Mouse (Mus musculus) hematopoietic stem cell, adult 5-6 weeks (primary cell): Measurements from ENCODE around the gene Atraid. TPM values are rescaled to one million over a fixed set of nuclear protein-coding genes. Genes with fewer than 3 reads are reported as not detected.
"Not testable (repeated sequence)": the region's sequence is repeated elsewhere in the genome, so short reads cannot be mapped to it uniquely, and the experiment has no call there.

Source experiments
- ATAC-seq, 2 experiments: fragments of 125-278 bp in 1 of 2; replicated peaks in 1 of 2; 2 replicates each; pipeline ENCODE4 v1.8.0; 2016 to 2017; ENCODE audit warnings: inconsistent platforms in 2 of 2, mild to moderate bottlenecking in 2 of 2, moderate number of reproducible peaks in 2 of 2, low read depth in 1 of 2, moderate TSS enrichment in 1 of 2; ENCODE audit not compliant: low FRiP score in 2 of 2, poor library complexity in 2 of 2, severe bottlenecking in 2 of 2, insufficient read depth in 1 of 2, low TSS enrichment in 1 of 2
- total RNA-seq: library from RNA; stranded (forward); fragments of 172-1452, 232-1000 nt; gene quantifications from 2 replicates; pipeline ENCODE4 v1.2.3, GENCODE M21; 2017

The Atraid gene
- total RNA-seq, 1 experiment from 2014 or later: 69.1 TPM

DNA sequence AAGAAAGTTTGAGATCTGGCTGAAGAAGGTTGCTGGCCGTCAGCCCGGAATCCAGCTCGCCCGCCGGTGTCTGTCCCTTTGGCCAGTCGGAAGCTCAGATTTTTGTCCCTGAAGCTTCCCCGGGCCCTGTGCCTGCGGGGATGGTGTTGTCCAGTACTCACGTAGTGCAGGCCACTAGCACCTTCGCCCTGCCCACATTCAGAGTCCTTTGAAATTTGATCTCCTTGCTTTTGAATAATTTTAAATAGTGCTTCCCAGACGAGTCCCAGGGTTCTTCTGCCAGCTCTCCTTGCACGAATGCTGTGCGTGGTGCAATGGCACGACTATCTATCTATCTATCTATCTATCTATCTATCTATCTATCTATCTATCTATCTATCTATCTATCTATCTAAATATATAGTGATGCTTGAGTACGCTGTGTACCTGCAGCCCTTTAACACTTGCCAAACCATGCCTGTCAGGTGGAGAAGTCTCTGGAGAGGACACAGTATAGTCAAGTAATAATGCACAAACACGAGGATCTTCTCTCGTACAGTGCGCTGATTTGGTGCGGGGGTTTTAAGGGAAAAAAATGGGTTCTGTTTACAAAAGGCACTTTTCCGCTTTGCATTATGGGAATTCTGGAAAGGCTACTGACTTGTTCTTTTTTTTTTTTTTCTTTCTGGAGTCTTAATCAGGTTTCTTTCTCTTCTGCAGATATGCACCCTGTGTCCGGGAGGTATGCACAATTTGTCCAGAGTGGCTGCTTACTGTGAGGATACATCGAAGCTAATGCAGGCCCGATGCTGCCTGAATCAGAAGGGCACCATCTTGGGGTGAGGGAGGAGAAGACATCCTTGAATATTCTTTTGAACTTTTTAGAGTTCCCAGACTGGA, 890 bp downstream of the Atraid start, which contains the start of gene Slc5a6:
Slc5a6 (minus strand) TSS at position 162 of the 879 bp plus-strand sequence.
- peak; percentile 20 to 34; a peak in 2 of 4 replicates for ATAC-seq

DNA sequence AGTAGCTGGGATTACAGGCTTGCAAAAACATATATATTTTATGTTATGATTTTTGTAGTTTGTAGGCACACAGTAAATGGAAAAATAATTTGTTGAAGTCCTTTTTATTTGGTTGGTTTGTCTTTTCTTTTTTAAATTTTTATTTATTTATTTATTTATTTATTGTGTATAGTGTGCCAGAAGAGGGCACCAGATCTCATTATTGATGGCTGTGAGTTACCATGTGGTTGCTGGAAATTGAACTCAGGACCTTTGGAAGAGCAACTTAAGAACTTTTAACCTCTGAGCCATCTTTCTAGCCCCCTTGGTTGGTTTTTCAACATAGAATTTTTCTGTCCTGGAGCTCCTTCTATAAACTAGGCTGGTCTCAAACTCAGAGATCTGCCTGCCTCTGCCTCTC, 2.3 kb downstream of the Atraid start:
- ATAC-seq: no peak

DNA sequence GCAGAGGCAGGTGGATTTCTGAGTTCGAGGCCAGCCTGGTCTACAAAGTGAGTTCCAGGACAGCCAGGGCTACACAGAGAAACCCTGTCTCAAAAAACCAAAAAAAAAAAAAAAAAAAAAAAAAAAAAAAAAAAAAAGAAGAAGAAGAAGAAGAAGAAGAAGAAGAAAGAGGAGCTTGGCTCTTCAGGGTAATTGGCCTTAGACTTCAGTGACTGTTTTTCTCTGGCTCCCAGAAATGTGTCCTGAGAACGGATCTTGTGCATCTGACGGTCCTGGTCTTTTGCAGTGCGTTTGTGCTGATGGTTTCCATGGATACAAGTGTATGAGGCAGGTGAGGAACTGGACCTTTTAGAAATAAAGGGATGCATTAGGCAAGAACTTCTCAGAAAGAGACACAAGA, 5.6 kb downstream of the Atraid start:
- ATAC-seq: not testable (repeated sequence)

DNA sequence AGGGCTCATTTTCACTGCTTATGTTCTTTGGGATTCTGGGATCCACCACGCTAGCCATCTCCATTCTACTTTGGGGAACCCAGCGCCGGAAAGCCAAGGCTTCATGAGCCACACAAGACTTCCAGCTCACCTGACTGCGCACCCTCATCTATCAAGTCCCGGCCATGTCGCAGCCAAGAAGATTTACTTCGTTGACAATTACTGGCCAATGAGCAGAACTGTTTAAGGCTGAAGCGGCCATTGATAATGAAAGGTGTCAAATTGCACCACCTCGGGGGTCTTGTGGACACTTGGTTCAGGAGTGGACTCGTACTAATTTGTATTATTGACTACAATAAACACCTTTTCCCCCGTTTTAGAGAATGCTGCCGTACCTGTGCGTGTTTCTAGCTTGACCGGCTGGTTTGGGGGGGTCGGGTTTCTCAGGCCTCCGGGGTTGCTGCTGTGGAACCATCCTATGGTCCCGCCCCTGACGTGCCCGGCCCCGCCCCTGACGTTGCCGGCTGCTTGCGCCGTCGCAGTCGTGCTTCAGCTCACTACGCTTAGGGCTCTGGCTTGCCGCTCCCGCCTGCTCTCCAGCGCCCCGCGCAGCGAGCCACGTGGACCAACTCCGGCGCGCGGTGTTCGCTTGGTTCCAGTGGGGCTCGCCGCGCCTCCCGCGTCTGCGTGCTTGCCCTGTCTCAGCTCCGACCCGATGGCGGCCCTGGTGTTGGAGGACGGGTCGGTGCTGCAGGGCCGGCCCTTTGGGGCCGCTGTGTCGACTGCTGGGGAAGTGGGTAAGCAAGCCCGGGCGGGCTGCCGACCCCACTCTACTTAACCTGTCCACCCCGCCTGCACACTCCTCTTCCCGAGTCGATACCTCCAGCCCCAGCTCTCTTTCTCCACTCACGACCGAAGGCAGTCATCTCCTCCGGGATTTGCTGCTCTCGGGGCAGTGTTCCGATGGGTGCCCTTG, 6.4 kb downstream of the Atraid start, which contains the start of gene Cad:
Cad (plus strand) TSS at position 520 of the 955 bp plus-strand sequence.
- peak; percentile 95 to 97 for ATAC-seq

DNA sequence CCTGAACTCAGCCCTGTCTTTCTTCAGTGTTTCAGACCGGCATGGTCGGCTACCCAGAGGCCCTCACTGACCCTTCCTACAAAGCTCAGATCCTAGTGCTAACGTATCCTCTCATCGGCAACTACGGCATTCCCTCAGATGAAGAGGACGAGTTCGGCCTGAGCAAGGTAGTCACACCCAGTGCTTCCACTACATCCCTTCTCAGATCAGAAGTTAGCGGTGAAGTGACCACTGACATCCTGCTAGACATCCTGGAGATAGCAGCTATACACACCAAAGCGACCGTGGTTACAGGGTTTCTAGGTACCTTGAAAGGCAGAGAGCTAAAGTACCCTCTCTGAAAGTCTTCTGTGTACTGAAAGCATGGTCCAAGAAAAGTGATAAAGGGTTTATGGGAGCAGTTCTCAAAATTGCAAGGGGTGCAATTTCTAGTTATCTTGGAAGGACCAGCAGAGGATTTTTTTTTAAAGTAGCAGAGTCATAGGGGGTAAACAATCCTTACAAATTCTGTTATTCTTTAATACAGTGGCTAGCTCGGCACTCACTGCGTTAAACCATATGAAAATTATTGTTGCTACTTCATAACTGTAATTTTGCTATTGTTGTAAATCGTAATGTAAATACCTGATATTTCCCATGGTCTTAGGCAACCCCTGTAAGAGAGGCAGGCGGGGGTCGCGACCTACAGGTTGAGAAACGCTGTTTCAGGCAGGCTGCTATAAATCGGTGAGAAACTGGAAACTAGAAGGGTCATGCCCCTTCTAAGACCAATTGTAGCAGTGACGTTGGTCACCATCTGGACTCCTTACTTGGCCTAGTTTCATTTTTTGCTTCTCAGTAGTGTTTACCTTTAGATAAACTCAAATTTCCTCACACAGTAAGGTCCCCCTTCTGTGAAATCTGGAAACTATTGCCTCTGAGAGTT, 7.4 kb downstream of the Atraid start:
- no peak for ATAC-seq

DNA sequence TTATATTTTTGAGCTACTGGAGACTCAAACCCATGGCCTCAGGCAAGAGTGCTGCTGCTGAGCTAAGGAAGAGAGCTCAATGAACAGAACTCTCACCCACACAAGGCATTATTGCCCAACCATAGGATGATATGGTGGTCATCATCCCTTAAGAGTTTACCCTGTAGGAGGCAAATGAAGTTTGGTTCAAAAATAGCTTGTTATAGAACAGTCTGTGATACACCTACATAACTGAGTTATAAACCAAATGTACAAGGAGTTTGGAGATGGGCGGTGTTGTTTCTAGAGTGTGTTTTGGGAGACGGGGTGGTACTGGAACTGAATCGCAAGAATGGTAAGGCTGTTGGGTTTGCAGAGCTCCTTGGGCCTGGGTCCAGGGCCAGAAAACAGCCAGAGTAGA, 21.7 kb downstream of the Atraid start:
- ATAC-seq: no peak

DNA sequence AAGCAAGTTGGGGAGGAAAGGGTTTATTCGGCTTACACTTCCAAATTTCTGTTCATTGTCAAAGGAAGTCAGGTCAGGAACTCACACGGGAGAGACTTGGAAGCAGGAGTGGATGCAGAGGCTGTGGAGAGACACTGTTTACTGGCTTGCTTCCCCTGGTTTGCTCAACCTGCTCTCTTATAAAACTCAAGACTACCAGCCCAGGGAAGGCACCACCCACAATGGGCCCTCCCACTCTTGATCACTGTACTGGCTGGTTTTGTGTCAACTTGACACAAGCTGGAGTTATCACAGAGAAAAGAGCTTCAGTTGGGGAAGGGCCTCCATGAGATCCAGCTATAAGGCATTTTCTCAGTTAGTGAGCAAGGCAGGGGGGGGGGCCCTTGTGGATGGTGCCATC, 22.9 kb downstream of the Atraid start:
- no peak for ATAC-seq

DNA sequence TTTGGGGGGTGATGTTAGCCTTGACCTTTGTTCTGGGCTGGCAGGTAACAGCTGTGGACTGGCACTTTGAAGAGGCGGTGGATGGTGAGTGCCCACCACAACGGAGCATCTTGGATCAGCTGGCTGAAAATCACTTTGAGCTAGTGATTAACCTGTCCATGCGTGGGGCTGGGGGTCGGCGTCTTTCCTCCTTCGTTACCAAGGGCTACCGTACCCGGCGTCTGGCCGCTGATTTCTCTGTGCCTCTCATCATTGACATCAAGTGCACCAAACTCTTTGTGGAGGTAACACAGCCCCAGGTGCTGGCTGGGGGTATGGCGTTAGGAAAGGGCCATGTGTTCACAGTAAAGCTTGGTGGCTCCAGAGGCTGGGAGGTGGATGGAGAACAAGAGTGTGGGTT, 23.7 kb downstream of the Atraid start:
- ATAC-seq: no peak

DNA sequence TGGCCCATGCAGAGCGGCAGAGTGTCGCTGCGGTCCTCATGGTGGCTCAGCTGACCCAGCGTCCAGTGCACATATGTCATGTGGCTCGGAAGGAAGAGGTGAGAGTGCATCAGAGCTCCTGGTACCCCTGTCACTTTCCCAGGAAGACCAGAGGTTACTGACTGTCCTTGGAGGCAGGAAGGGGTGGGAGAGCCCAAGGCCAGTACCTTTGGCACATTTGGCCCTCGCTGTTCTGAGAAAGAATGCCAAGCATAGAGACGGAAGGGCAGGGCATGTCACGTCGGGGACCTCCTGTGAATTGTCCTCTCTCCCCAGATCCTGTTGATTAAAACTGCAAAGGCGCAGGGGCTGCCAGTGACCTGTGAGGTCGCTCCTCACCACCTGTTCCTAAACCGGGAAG, 25.1 kb downstream of the Atraid start:
- no peak for ATAC-seq

DNA sequence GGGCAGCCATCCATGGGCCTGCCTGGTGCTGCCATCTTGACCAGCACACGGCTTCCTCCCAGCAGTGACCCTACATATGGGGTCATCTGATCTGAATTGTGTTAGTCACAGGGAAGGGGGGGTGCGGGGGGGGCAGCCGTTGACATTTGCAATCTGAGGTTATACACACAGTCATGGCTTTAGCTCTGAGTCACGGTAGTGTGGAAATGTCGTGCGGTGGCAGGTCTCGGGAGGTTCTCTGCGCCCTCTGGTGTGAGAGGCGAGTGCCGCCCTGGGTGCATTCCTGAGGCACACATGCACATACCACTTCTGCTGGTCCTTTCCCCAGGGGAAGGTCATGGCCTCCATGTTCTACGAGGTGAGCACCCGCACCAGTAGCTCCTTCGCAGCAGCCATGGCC, 28.2 kb downstream of the Atraid start:
- no peak for ATAC-seq

DNA sequence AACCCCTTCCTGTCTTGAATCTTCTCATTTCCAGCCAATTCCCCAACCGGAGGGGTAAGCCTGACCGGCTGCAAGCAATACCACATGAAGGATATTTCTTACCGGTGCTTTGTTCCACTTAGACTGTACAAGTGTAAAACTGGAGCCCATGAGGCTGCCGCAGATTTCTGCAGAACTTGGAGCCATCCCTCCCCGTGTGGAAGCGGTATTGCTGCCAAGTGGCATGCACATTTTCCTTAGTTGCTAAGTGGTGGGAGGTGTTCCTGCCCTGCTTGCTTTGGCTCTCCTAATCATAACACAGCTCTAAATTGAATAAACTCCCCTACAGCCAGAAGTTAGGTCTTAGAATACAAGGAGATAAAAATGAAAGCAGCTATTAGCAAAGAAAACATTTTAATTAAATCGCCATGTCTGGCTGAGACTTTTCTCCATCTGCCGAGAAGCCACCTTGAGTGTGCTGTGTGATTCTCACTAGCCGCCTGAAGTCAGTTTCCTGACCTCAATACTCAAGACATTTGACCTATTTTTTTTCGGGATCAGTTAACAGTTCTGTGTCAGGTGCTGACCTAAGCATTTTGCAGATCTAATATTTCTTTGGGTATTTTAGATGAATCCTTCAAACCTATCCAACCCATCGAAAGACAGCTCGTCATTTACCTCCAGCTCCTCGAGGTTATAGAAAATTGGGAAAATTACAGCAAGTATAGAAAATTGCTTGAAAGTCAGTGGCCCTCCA, 32.1 kb downstream of the Atraid start:
- no peak for ATAC-seq

DNA sequence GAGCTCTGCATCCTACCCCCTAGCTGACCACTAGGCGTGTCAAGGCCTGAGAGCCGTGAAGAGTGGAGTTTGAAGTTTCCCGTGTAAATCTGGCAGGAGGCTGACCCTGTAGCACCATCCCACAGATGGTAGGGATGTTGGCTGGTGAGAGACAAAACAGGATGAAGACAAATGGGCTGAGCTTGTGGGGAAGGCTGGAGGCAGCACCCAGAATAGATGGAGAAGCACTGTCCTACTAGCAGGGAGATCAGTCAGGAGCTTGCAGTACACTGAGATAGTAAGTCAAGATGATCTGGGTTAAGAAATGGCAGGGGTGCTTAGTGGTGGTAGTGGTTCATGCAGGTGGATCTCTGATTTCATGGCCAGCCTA, 32.7 kb downstream of the Atraid start:
- no peak for ATAC-seq

DNA sequence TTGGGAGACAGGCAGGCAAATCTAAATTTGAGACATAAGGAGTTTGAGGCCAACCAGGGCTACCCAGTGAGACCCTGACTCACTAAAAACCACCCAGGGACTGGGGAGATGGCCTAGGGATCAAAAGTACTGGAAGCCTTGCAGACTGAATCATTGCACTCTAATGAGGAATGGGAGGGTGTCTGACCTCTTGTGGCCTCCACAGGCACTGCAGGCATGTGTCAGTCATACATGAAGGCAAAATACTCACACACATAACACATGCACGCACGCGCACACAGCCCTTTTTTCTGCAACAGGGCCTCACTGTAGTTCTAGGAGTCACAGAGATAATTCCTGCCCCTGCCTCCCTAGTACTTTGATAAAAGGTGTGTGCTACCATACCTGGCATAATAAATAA, 33.3 kb downstream of the Atraid start:
- ATAC-seq: peak in 1 of 2 experiments; percentile 50; a peak in 1 of 4 replicates

DNA sequence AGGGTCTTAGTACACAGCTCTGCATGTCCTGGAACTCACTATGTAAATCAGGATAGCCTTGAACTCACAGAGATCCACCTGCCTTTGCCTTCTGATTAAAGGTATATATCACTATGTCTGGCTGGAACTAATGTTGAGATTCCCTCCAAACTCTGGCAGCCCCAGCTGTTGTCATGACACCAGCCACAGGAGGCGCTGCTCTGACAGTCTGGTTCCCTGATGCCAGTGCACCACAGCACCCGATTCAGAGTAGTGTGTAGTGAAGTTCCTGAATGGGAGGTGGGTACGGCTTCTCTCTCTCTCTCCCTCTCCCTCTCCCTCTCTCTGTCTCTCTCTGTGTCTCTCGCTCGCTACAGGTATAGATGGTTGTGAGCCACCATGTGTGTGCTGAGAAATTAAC, 34.2 kb downstream of the Atraid start:
- ATAC-seq: peak; percentile 68 to 84

DNA sequence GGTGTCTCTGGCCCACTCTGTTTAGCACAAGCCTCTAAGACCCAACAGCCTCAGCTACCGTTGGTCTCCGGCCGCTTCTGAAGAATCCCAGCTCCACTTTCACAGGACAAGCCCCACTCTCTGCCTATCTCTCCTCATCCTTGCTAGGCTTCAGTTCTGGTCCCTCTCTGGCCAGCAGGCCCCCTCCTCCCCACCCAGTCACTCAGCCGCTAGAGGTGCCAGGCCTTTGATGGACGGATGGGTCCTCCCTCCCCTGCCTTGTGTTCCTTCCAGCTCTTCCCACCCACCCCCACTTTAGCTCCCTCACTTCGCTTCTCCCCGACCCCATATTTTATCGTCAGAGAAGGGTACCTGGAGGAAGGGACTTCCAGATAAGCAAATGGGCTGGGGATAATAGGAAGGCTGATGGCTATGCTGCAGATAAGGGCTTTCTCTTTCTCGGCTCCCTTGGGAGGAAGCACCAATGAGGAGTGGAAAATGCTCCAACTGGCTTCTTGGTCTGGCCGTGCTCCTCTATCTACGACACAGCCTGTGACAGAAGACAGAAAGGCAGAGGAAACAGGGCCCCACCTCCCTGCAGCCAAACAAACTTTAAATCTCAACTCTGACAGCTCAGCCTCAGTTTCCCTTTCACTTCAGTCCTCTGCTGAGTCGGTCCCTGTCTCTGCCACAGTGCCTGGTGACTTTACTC, 35.0 kb downstream of the Atraid start:
- ATAC-seq: no peak

DNA sequence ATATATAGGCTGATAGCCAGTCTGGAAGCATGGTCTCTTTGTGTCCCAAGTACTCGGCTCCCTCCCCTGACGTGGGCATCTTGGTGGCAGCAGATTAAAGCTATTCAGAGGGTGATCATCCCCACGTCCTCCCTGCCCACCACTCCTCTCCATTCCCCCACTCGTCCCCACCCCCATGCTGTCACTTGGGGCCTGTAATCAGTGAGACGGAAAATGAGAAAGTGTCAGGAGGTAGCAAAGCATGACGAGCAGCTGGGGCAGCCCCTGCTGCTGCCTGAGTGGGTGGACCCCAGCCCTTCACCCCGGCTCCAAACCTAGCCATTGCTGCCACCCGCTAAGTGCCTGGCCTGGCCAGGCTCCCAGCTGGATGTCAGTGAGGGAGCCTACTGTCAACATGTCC, 35.8 kb downstream of the Atraid start:
- ATAC-seq: no peak
